19 mouse cellular contexts compared by ENCODE assay signal in the genomic region with DNA sequence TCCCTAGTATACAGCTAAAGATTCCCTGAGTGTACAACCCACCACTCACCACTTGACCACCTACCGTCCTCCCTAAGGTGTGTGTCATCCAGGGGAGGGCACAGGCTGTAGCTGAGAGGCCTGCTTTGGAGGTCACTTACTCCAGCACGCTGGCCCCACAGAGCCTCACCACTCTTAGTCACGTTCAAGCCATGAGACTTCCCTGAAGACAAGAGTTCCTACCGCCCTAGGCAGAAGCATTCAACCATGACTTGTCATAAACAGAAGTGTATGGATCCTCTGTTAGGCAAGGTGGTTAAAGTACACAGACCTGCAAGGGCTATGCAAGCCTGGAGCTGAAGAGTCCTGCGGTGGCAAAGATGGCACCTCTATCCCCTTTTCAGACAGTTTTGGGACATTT. TPM values are rescaled to one million over a fixed set of nuclear protein-coding genes. Genes with fewer than 3 reads are reported as not detected.
A peak's percentile ranks its signal among the peaks of the same experiment; 100 is the strongest.
DNase-seq lines count a peak whose midpoint lies in the region; ATAC-seq and TF ChIP-seq lines count a peak whose summit lies in the region.
"Had no signal": no experiment of that assay in that cellular context is flagged by ENCODE, and none has a peak within 500 bp of the region (broad histone marks: within the 10 kb centered on the region; RNA-seq: fewer than 3 reads in every experiment).

No protein-coding gene starts in this region.

- TF ChIP-seq POLR2A in kidney, adult 2 months (IDR thresholded peaks at IDR 0.05; ENCODE audit: low read depth, low read length): no peak

- TF ChIP-seq CTCF in heart, postnatal 0 days (IDR thresholded peaks at IDR 0.05; ENCODE audit: low read depth): no peak
- no peak for TF ChIP-seq CTCF in kidney, adult 2 months (conservative IDR thresholded peaks at IDR 0.05; ENCODE audit: insufficient read depth, insufficient read length, low read depth, low read length)

- H3K4me2 ChIP-seq in heart, postnatal 0 days (ENCODE audit: low read depth, low read length): no peak overlapping the region
- no peak overlapping the region for H3K4me2 ChIP-seq in midbrain, embryonic 14.5 days (ENCODE audit: low read length)
- H3K4me2 ChIP-seq: embryonic facial prominence, embryonic 13.5 days; forebrain, embryonic 12.5 days; heart, embryonic 11.5 days; hindbrain, embryonic 13.5 days; limb, embryonic 13.5 days; liver, embryonic 15.5 days; midbrain, embryonic 15.5 days had no signal

- ATAC-seq in cerebellum, adult (ENCODE audit: insufficient number of reproducible peaks, low FRiP score, low TSS enrichment): no peak
- ATAC-seq in heart, postnatal 0 days (ENCODE audit: insufficient read depth, low read depth): no peak
- no peak for ATAC-seq in midbrain, embryonic 14.5 days (ENCODE audit: low FRiP score, low TSS enrichment)
- ATAC-seq: midbrain, embryonic 15.5 days had no signal

- H3K9ac ChIP-seq in heart, postnatal 0 days (replicated peaks; ENCODE audit: low read depth, low read length): no peak overlapping the region
- no peak overlapping the region for H3K9ac ChIP-seq in midbrain, embryonic 14.5 days (replicated peaks; ENCODE audit: low read length)
- H3K9ac ChIP-seq: embryonic facial prominence, embryonic 13.5 days; forebrain, embryonic 12.5 days; hindbrain, embryonic 13.5 days; limb, embryonic 13.5 days; liver, embryonic 15.5 days; midbrain, embryonic 15.5 days had no signal

- intact Hi-C loops in heart, postnatal 10 days (cut with DNase I): no loop called here

- peaks cover 10% of the 10 kb centered on the region for H3K36me3 ChIP-seq in heart, postnatal 0 days (replicated peaks; ENCODE audit: control insufficient read depth, insufficient read depth, low read length)
- no peaks in the 10 kb centered on the region for H3K36me3 ChIP-seq in kidney, adult 2 months (ENCODE audit: control insufficient read depth, insufficient read depth, low read length)
- peaks cover 16% of the 10 kb centered on the region for H3K36me3 ChIP-seq in midbrain, embryonic 14.5 days (ENCODE audit: control insufficient read depth, insufficient read depth, low read length)

- WGBS in heart, postnatal 0 days: 83% methylated on average over 5 of the region's 5 CpGs
- WGBS in kidney, adult 2 months: 43% methylated on average over 5 of the region's 5 CpGs
- WGBS in midbrain, embryonic 14.5 days: 79% methylated on average over 5 of the region's 5 CpGs

- DNase-seq in cerebellum, adult 11-12 months: peak; percentile 28
- no peak for DNase-seq in heart, postnatal 0 days (ENCODE audit: low spot score)
- DNase-seq in heart, postnatal 10 days: no peak
- DNase-seq in kidney, adult 2 months: peak; percentile 61
- peak; percentile 54 for DNase-seq in kidney, postnatal 14 days
- no peak for DNase-seq in midbrain, embryonic 14.5 days
- DNase-seq: adrenal gland, postnatal 25 days; cerebellum, postnatal 25 days; embryo, embryonic 11 days; thymus, postnatal 14 days had no signal

- no peaks in the 10 kb centered on the region for H3K27me3 ChIP-seq in heart, postnatal 0 days (ENCODE audit: control insufficient read depth, insufficient read depth, low read length)
- no peaks in the 10 kb centered on the region for H3K27me3 ChIP-seq in kidney, adult 2 months (replicated peaks; ENCODE audit: control insufficient read depth, insufficient read depth, low read length)
- no peaks in the 10 kb centered on the region for H3K27me3 ChIP-seq in midbrain, embryonic 14.5 days (ENCODE audit: control insufficient read depth, insufficient read depth, low read length)
- H3K27me3 ChIP-seq: embryonic facial prominence, embryonic 13.5 days; forebrain, embryonic 12.5 days; hindbrain, embryonic 13.5 days; limb, embryonic 13.5 days; midbrain, embryonic 15.5 days had no signal

- peak overlapping the region; percentile 89 for H3K27ac ChIP-seq in heart, postnatal 0 days (ENCODE audit: low read depth)
- peak overlapping the region; percentile 82 for H3K27ac ChIP-seq in kidney, adult 2 months (ENCODE audit: insufficient read depth, low read depth, low read length)
- no peak overlapping the region for H3K27ac ChIP-seq in midbrain, embryonic 14.5 days (replicated peaks; ENCODE audit: low read depth, low read length)
- H3K27ac ChIP-seq: embryonic facial prominence, embryonic 13.5 days; forebrain, embryonic 12.5 days; hindbrain, embryonic 13.5 days; limb, embryonic 13.5 days; liver, embryonic 15.5 days; midbrain, embryonic 15.5 days had no signal

- peaks cover 39% of the 10 kb centered on the region for H3K4me1 ChIP-seq in heart, postnatal 0 days (ENCODE audit: control insufficient read depth, insufficient read depth)
- peaks cover 37% of the 10 kb centered on the region for H3K4me1 ChIP-seq in kidney, adult 2 months (ENCODE audit: control insufficient read depth, insufficient read depth, low read length)
- no peaks in the 10 kb centered on the region for H3K4me1 ChIP-seq in midbrain, embryonic 14.5 days (ENCODE audit: control insufficient read depth, insufficient read depth, low read length)
- H3K4me1 ChIP-seq: forebrain, embryonic 12.5 days; midbrain, embryonic 15.5 days had no signal

- no peak for TF ChIP-seq EP300 in heart, postnatal 0 days (IDR thresholded peaks at IDR 0.05; ENCODE audit: low read depth)

- H3K9me3 ChIP-seq in heart, postnatal 0 days (replicated peaks; ENCODE audit: control insufficient read depth, low read length): no peaks in the 10 kb centered on the region
- H3K9me3 ChIP-seq in midbrain, embryonic 14.5 days (ENCODE audit: control insufficient read depth, low read length): no peaks in the 10 kb centered on the region
- H3K9me3 ChIP-seq: embryonic facial prominence, embryonic 13.5 days; forebrain, embryonic 12.5 days; hindbrain, embryonic 13.5 days; limb, embryonic 13.5 days; liver, embryonic 15.5 days; midbrain, embryonic 15.5 days had no signal

- H3K4me3 ChIP-seq in heart, postnatal 0 days (ENCODE audit: low read depth, low read length): no peak overlapping the region
- H3K4me3 ChIP-seq in kidney, adult 2 months (ENCODE audit: insufficient read depth, low read depth, low read length): no peak overlapping the region
- H3K4me3 ChIP-seq in midbrain, embryonic 14.5 days (replicated peaks; ENCODE audit: low read depth, low read length): no peak overlapping the region
- H3K4me3 ChIP-seq: embryonic facial prominence, embryonic 13.5 days; erythroblast, embryonic 14.5 days; forebrain, embryonic 12.5 days; hindbrain, embryonic 13.5 days; limb, embryonic 13.5 days; liver, embryonic 15.5 days; midbrain, embryonic 15.5 days had no signal

RNA-seq across cellular contexts. Expression of gene Creld2, which starts 11.2 kb away (rescaled TPM):
- 23.3 and 24.0 TPM in 2 replicates for total RNA-seq in heart, postnatal 0 days (2014; rRNA removed; ENCODE audit: low replicate concordance)
- 26.3 and 35.3 TPM in 2 replicates for polyA plus RNA-seq in heart, postnatal 0 days (2015; fragmentation: Nextera tagmentation; extraction: Ambion mirVana)
- 10 to 100 TPM; 16.8 to 20.3 TPM for total RNA-seq in heart, postnatal 10 days (2021)
- 27.3 and 30.4 TPM in 2 replicates for polyA plus RNA-seq in kidney, adult 2 months (2012; rRNA removed)
- polyA plus RNA-seq in midbrain, embryonic 14.5 days (2014; fragmentation: Nextera tagmentation; extraction: Ambion mirVana): 49.6 and 53.8 TPM in 2 replicates

RNA-seq across cellular contexts. Expression of gene Alg12, which starts 11.6 kb away (rescaled TPM):
- total RNA-seq in heart, postnatal 0 days (2014; rRNA removed; ENCODE audit: low replicate concordance): 19.5 and 21.8 TPM in 2 replicates
- 6.4 and 6.5 TPM in 2 replicates for polyA plus RNA-seq in heart, postnatal 0 days (2015; fragmentation: Nextera tagmentation; extraction: Ambion mirVana)
- total RNA-seq in heart, postnatal 10 days (2021): 1 to 10 TPM; 8.6 to 8.8 TPM
- polyA plus RNA-seq in kidney, adult 2 months (2012; rRNA removed): 18.1 and 21.3 TPM in 2 replicates
- 7.1 and 8.1 TPM in 2 replicates for polyA plus RNA-seq in midbrain, embryonic 14.5 days (2014; fragmentation: Nextera tagmentation; extraction: Ambion mirVana)

RNA-seq across cellular contexts. Expression of gene Pim3, which starts 31.3 kb away (rescaled TPM):
- 98.4 and 139 TPM in 2 replicates for total RNA-seq in heart, postnatal 0 days (2014; rRNA removed; ENCODE audit: low replicate concordance)
- polyA plus RNA-seq in heart, postnatal 0 days (2015; fragmentation: Nextera tagmentation; extraction: Ambion mirVana): 50.6 and 71.1 TPM in 2 replicates
- 10 to 100 TPM; 49.8 to 85.5 TPM for total RNA-seq in heart, postnatal 10 days (2021)
- 78.5 and 85.8 TPM in 2 replicates for polyA plus RNA-seq in kidney, adult 2 months (2012; rRNA removed)
- polyA plus RNA-seq in midbrain, embryonic 14.5 days (2014; fragmentation: Nextera tagmentation; extraction: Ambion mirVana): 49.1 and 53.2 TPM in 2 replicates

Comparison
In these comparisons a context has a peak if more than half of its experiments do, and no peak if none do; other contexts are left out.
1. DNase-seq: peak in cerebellum, adult 11-12 months (single experiment), kidney, adult 2 months (single experiment) and kidney, postnatal 14 days (single experiment); none in heart, postnatal 0 days (single experiment), heart, postnatal 10 days (0 of 2) and midbrain, embryonic 14.5 days (single experiment).